Mouse (Mus musculus) olfactory bulb, adult 2 months (tissue): ENCODE measurements at regions not wholly inside any gene's neighbourhood (a gene's known extent, or its start where the extent isn't known, plus 50 kb on each side); places are given as distances from the start of the nearest gene placed in this dataset.

Experiments
- CTCF ChIP-seq: fragments of 200-500 bp; IDR thresholded peaks from 2 replicates; pipeline ENCODE4 v1.5.1; 2012; ENCODE audit warnings: low read depth, mild to moderate bottlenecking, low read length, moderate library complexity; ENCODE audit not compliant: insufficient read depth
- POLR2A ChIP-seq: fragments of 200-500 bp; IDR thresholded peaks from 2 replicates; pipeline ENCODE4 v1.6.1; 2012; ENCODE audit warnings: mild to moderate bottlenecking, low read depth, low read length, moderate library complexity; ENCODE audit not compliant: insufficient read depth

DNA sequence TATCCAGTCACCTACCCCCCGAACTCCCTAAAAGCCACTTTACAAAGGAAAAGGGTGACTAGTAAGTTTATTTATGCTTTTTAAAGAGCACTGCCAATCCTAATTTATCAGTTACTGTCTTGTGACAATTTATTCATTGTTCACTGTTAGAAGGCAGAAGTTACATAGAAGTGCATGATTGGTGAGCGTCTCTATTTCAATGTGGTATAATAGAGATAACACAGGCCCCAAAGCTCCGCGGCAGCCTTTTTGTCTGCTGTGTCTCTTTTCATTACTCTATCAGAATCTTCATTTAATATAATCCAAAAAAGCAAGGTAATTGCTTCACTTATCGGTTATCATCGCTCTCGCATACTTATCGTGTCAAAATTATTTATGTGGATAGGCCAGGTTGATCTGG is 207.1 kb downstream of the Lmo4 start:
- no peak for TF ChIP-seq CTCF
- TF ChIP-seq POLR2A, result no peak
